Mouse (Mus musculus) ovary, postnatal 10 days (tissue): ENCODE measurements around the gene Olfr149.
"Not testable (repeated sequence)": the region's sequence is repeated elsewhere in the genome, so short reads cannot be mapped to it uniquely, and the experiment has no call there.

Experiments used
- DNase-seq: peaks from one replicate; pipeline ENCODE4 v3.0.0; 2022; ENCODE audit warnings: low spot score

Olfr149 gene

DNA sequence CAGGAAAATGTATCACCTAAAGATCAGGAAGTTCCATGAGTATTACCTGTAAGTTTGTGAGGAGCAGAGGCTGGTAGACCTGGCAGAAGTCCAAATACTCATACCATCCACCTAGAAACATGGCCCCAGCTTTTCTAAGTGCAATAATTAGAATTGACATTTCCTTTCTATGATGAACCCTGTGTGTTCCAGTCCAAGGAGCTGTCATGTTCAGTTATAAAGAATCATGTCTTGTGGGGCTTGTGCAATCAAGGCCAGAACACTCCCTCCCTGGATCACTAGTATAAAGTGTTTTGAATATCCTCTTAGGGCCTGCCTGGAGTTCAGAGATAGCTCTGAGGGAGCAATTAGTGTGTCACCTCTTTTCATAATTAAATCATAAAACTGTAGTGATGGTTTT lies at the start of gene Olfr149:
Olfr149 (minus strand) TSS at position 101 of the 400 bp plus-strand sequence.
- no peak for DNase-seq

DNA sequence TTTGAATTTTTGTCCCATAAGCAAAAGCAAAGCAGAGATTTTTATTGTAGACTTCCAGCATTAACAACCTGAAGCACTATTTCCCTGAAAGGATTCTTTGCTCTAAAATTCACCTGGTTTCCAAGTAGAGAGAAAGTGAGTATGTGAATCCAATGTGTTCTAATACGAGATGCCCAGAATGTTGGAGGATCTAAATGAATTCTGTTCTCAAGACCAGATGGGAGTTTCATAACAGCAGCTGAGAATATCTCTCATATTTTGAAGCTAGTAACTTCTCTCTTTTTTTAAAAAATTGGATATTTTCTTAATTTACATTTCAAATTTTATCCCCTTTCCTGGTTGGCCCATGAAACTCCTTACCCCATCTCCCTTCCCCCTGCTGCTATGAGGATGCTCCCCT lies 39.5 kb upstream of the Olfr149 start:
- no peak for DNase-seq

- no peak for DNase-seq
Observed at GRCm38 (mm10) chr9:39745949-39746348, 39.0 kb upstream of the Olfr149 start, which contains the start of gene Olfr967. Gene Olfr967 (plus strand): TSS chr9:39746249.

DNA sequence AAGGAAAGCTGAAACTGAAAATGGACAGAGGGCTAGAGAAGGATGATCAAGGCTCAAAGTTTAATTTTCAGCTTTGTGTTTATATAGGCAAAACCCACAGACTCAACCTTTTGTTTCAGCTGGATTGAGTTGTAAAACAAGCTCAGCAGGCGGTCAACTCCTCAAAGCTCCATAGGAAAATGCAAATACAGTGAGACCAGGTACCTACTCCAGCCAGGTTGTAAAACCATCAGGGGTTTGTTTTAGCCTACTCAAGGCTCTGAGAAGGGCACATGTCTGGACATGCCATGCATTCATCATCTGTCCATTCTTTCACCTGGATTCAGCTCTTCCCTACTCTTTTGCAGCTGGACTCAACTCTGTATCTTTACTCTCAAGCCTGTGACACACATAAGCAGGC lies 33.8 kb upstream of the Olfr149 start:
- DNase-seq: no peak

DNA sequence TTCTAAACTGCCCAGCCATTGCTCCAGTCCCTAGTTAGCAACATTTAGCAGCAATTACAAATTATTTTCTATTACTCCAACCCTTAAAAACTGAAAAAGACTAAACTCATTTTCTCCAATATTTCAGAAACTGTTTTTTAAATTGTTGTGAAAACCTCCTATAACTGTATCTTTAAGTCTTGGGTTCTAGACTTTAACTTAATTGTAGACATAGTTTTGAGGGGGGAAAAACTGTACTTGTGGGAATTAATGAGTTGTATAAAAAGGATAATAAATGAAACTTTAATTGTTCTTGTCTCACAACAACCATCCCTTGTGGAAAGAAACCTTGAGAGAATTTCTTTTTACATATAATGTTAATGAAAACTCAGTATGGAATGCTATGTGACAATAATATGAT lies 23.8 kb upstream of the Olfr149 start, which contains the start of gene Olfr150:
Olfr150 (plus strand) TSS at position 301 of the 400 bp plus-strand sequence.
- no peak for DNase-seq

DNA sequence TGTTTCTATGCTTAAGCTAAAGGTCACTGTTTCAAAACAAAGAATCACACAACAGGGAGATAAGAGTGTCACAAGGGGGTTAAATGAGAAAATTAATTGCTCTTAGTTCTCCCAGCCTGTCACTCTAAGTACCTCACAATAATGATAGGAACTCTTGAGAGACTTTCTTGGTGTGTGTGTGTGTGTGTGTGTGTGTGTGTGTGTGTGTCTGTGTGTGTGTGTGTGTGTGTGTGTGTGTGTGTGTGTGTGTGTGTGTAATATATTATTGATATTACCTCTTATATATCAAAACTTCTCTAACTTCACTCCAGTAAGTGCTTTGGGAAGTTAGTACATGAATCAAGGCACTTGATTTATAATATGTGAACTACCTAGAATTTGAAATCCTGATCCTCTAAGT lies 4.1 kb upstream of the Olfr149 start, which contains the start of gene Olfr965:
Olfr965 (plus strand) TSS at position 301 of the 400 bp plus-strand sequence.
- no peak for DNase-seq

GRCm38 (mm10) chr9:39708958-39709357 lies 2.0 kb upstream of the Olfr149 start:
- DNase-seq: peak; percentile 9

- not testable (repeated sequence) for DNase-seq
Observed at GRCm38 (mm10) chr9:39701123-39701522, 5.8 kb downstream of the Olfr149 start.

GRCm38 (mm10) chr9:39679280-39679679 lies 27.6 kb downstream of the Olfr149 start:
- DNase-seq: no peak

DNA sequence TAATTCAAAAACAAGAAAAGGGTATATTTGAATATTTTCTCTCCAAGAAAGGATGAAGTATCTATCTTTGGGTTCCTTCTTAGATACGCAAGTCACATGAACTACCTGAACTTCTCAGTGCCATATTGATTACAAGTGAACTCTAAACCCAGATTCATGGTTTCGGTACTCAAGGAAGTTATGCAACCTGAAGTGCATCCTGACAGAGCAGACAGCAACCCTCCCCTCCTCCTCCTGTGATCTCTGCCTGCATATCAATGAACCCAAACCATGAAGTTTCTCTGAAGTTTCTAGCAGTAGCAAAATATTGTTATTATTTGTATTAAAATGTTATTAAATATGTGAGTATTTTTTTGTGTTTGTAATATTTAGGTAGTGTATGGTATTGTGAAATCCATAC lies 28.4 kb downstream of the Olfr149 start:
- DNase-seq: no peak

GRCm38 (mm10) chr9:39674820-39675219 lies 32.1 kb downstream of the Olfr149 start:
- DNase-seq: no peak

- DNase-seq: no peak
Observed at GRCm38 (mm10) chr9:39669723-39670122, 37.2 kb downstream of the Olfr149 start.

DNA sequence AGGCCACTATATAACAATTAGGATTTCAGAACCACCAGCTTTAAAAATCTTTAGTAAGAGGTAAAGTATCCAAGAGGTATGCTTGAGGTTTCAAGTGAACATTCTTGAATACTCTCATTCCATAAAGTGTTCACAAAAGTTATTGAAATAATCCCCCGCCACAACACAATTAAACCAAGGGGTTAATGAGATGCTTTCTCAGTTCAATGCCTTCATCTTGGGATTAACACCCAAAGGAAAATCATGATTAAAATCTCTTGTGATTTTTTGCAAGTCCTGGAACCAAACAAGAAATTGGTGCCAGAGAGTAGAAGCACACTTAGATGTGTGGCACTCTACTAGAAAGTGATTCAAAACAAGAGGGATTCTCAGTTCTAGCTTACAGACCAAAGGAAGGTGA lies 40.0 kb downstream of the Olfr149 start, which contains the start of gene Olfr963:
Olfr963 (plus strand) TSS at position 301 of the 400 bp plus-strand sequence.
- no peak for DNase-seq

DNA sequence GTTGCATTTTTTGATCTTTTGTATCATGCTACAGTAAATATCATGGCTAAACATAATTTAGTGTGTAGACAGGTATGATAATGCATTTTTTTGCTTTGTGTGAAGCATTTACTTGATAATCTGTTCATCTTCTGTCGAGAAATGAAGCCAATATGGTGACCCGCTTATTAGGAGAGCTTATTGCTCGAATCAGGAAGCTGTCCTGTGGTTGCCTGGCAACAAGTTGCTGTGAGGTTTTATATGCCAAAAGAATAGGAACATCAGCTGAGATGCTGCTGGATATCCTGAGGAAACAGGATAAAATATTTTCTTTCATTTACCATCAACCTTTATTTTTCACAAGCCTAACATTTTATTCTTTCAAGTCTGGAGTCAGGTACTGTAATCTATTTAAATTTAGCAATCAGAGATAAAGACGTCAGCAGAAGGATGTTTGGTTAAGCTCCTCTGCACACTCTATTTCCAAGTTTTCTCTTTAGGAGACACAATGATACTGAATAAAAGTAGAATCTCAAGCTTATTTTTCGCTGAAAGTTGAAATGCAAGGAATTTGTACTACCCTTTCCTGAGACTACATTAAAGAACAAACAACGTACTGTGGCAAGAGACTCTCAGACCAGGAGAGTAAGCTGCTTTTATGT lies 52.0 kb downstream of the Olfr149 start:
- DNase-seq: no peak
